Comparison of ENCODE assay signal across 15 mouse cellular contexts in the genomic region with DNA sequence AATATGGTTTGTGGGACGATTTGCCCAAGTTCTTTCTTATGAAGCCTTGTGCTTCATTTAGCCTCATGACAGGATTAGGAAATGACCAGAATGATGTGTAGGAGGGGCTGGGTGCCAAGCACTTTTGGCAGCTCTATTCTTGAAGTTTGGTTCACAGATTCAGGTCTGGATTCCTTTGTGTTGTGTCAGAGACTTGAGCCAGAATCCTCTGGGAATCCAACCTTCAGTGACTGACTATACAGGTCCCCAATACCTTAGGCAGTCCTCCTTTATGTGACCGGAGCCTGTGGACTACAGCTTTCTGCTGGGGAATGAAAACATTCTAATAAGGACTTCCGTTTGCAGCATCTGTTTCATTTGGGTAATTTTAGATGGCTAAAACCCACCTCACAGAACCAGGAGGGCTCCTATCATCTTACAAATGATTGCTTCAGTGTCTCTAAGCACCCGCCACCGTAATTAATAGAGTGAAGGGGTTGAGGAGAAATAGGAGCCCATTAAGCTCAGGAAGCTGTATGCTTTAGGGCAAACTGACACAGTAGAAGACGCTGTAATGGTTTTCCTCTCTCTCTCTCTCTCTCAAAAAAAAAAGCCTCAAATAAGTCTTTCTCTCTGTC.
A peak's percentile ranks its signal among the peaks of the same experiment; 100 is the strongest.
DNase-seq lines count a peak whose midpoint lies in the region; ATAC-seq and TF ChIP-seq lines count a peak whose summit lies in the region.
"Had no signal": no experiment of that assay in that cellular context is flagged by ENCODE, and none has a peak within 500 bp of the region (broad histone marks: within the 10 kb centered on the region; RNA-seq: fewer than 3 reads in every experiment).

No protein-coding gene starts in this region.

- ATAC-seq in heart, embryonic 12.5 days (ENCODE audit: insufficient number of reproducible peaks, low FRiP score): no peak
- ATAC-seq in lung, postnatal 0 days: no peak
- no peak for ATAC-seq in midbrain, postnatal 0 days (ENCODE audit: low FRiP score)
- ATAC-seq: intestine, embryonic 16.5 days had no signal

- intact Hi-C loops in gastrocnemius, postnatal 36 days (cut with DNase I): no loop called here

- H3K4me2 ChIP-seq in heart, embryonic 12.5 days: no peak overlapping the region
- H3K4me2 ChIP-seq in lung, postnatal 0 days (replicated peaks; ENCODE audit: low read depth, low read length): no peak overlapping the region
- H3K4me2 ChIP-seq in midbrain, postnatal 0 days (ENCODE audit: low read depth, low read length, poor library complexity, severe bottlenecking): no peak overlapping the region
- H3K4me2 ChIP-seq: limb, embryonic 15.5 days had no signal

- TF ChIP-seq EP300 in lung, postnatal 0 days (IDR thresholded peaks at IDR 0.05): no peak

- 0 out of 2 replicates have a peak, but pooled peaks cover 6% of the 10 kb centered on the region for H3K9me3 ChIP-seq in heart, embryonic 12.5 days (replicated peaks)
- no peaks in the 10 kb centered on the region for H3K9me3 ChIP-seq in lung, postnatal 0 days (ENCODE audit: low read length)
- no peaks in the 10 kb centered on the region for H3K9me3 ChIP-seq in midbrain, postnatal 0 days (ENCODE audit: low read length)
- H3K9me3 ChIP-seq: limb, embryonic 15.5 days had no signal

- H3K36me3 ChIP-seq in heart, embryonic 12.5 days: no peaks in the 10 kb centered on the region
- no peaks in the 10 kb centered on the region for H3K36me3 ChIP-seq in lung, postnatal 0 days (ENCODE audit: insufficient read depth, low read length)
- no peaks in the 10 kb centered on the region for H3K36me3 ChIP-seq in midbrain, postnatal 0 days (ENCODE audit: insufficient read depth, low read length)
- H3K36me3 ChIP-seq: limb, embryonic 15.5 days had no signal

- no peak overlapping the region for H3K4me3 ChIP-seq in heart, embryonic 12.5 days
- no peak overlapping the region for H3K4me3 ChIP-seq in lung, postnatal 0 days (ENCODE audit: low read depth, low read length)
- no peak overlapping the region for H3K4me3 ChIP-seq in midbrain, postnatal 0 days (ENCODE audit: low read depth, low read length)
- H3K4me3 ChIP-seq: limb, embryonic 15.5 days had no signal

- no peaks in the 10 kb centered on the region for H3K27me3 ChIP-seq in heart, embryonic 12.5 days (replicated peaks)
- H3K27me3 ChIP-seq in lung, postnatal 0 days (replicated peaks; ENCODE audit: insufficient read depth, low read length): no peaks in the 10 kb centered on the region
- no peaks in the 10 kb centered on the region for H3K27me3 ChIP-seq in midbrain, postnatal 0 days (ENCODE audit: insufficient read depth, low read length)
- H3K27me3 ChIP-seq: CH12.LX; limb, embryonic 15.5 days had no signal

- no peaks in the 10 kb centered on the region for H3K4me1 ChIP-seq in heart, embryonic 12.5 days (replicated peaks)
- no peaks in the 10 kb centered on the region for H3K4me1 ChIP-seq in lung, postnatal 0 days (ENCODE audit: insufficient read depth, low read depth, low read length)
- no peaks in the 10 kb centered on the region for H3K4me1 ChIP-seq in midbrain, postnatal 0 days (ENCODE audit: insufficient read depth, low read length)
- H3K4me1 ChIP-seq: limb, embryonic 15.5 days had no signal

- TF ChIP-seq CTCF in lung, postnatal 0 days (IDR thresholded peaks at IDR 0.05): no peak
- TF ChIP-seq CTCF in midbrain, postnatal 0 days (IDR thresholded peaks at IDR 0.05): no peak

- H3K27ac ChIP-seq in heart, embryonic 12.5 days (ENCODE audit: poor library complexity, severe bottlenecking): no peak overlapping the region
- no peak overlapping the region for H3K27ac ChIP-seq in lung, postnatal 0 days (ENCODE audit: low read length)
- no peak overlapping the region for H3K27ac ChIP-seq in midbrain, postnatal 0 days (ENCODE audit: low read depth, low read length)
- H3K27ac ChIP-seq: limb, embryonic 15.5 days had no signal

- peak; percentile 12 for DNase-seq in adrenal gland, postnatal 10 days
- no peak for DNase-seq in adrenal gland, adult 8-10 months
- peak; percentile 4 for DNase-seq in heart, postnatal 4 days
- peak; percentile 3 for DNase-seq in lung, postnatal 10 days
- DNase-seq in lung, postnatal 0 days (ENCODE audit: low spot score): no peak
- DNase-seq in midbrain, postnatal 0 days (ENCODE audit: low spot score): peak; percentile 39
- DNase-seq in gastrocnemius, postnatal 36 days: no peak
- DNase-seq: cerebellum, adult 9-11 months; heart, adult 11 months; lung, adult 18-20 months; thymus, adult 2 months had no signal

- WGBS in heart, embryonic 12.5 days: 74% methylated on average over 6 of the region's 6 CpGs
- 72% methylated on average over 6 of the region's 6 CpGs for WGBS in lung, postnatal 0 days
- 58% methylated on average over 6 of the region's 6 CpGs for WGBS in midbrain, postnatal 0 days

- no peak overlapping the region for H3K9ac ChIP-seq in heart, embryonic 12.5 days
- H3K9ac ChIP-seq in lung, postnatal 0 days (replicated peaks; ENCODE audit: low read depth): no peak overlapping the region
- no peak overlapping the region for H3K9ac ChIP-seq in midbrain, postnatal 0 days (replicated peaks; ENCODE audit: low read length, poor library complexity, severe bottlenecking)
- H3K9ac ChIP-seq: limb, embryonic 15.5 days had no signal

Comparison
In these comparisons a context has a peak if more than half of its experiments do, and no peak if none do; other contexts are left out.
1. DNase-seq: peak in adrenal gland, postnatal 10 days (single experiment), heart, postnatal 4 days (single experiment), lung, postnatal 10 days (single experiment) and midbrain, postnatal 0 days (single experiment); none in adrenal gland, adult 8-10 months (single experiment), lung, postnatal 0 days (single experiment) and gastrocnemius, postnatal 36 days (0 of 2).